Mouse (Mus musculus): ENCODE data around the gene Rab33a. TPM values are rescaled to one million over a fixed set of nuclear protein-coding genes. Genes with fewer than 3 reads are reported as not detected.

Gene Rab33a
- total and polyA plus RNA-seq, 3 experiments: 0.13 TPM; not detected in 2

- ATAC-seq (ENCODE audit: extremely low read depth, insufficient number of reproducible peaks, low FRiP score, poor library complexity, severe bottlenecking) (no peak), DNase-seq (ENCODE audit: low spot score) (no peak)
- H3K27me3 ChIP-seq (ENCODE audit: insufficient read depth, low read length): peaks cover 16% of the 10 kb centered on the region
- H3K36me3 ChIP-seq (replicated peaks): no peaks in the 10 kb centered on the region
- no peaks in the 10 kb centered on the region for H3K9me3 ChIP-seq (replicated peaks)
- no peaks in the 10 kb centered on the region for H3K4me1 ChIP-seq (ENCODE audit: insufficient read depth, low read depth, low read length)
- H3K4me3 ChIP-seq (ENCODE audit: low read depth, low read length): no peak overlapping the region
- TF ChIP-seq GATA2 (IDR thresholded peaks at IDR 0.05; ENCODE audit: borderline replicate concordance, low read depth, low read length) (no peak), CTCF (IDR thresholded peaks at IDR 0.05; ENCODE audit: low read depth, low read length) (no peak), POLR2AphosphoS5 (IDR thresholded peaks at IDR 0.05; ENCODE audit: insufficient replicate concordance, low read depth, low read length) (no peak), GATA1 (IDR thresholded peaks at IDR 0.05; ENCODE audit: borderline replicate concordance, low read length) (no peak), TAL1 (conservative IDR thresholded peaks at IDR 0.05; ENCODE audit: low read depth, low read length) (no peak)
Measured at GRCm38 (mm10) chrX:48526435-48526834, 7.3 kb downstream of the Rab33a start.

- H3K9me3 ChIP-seq (replicated peaks): peaks cover 3% of the 10 kb centered on the region
- ATAC-seq (ENCODE audit: extremely low read depth, insufficient number of reproducible peaks, low FRiP score, poor library complexity, severe bottlenecking) (peak; percentile 15; the same call in 1 of the 2 replicates), DNase-seq (ENCODE audit: low spot score) (peak; percentile 21)
- no peaks in the 10 kb centered on the region for H3K36me3 ChIP-seq (replicated peaks)
- H3K4me3 ChIP-seq (ENCODE audit: low read depth, low read length): no peak overlapping the region
- no peaks in the 10 kb centered on the region for H3K4me1 ChIP-seq (ENCODE audit: insufficient read depth, low read depth, low read length)
- TF ChIP-seq POLR2AphosphoS5 (IDR thresholded peaks at IDR 0.05; ENCODE audit: insufficient replicate concordance, low read depth, low read length): no peak
- peak; percentile 51; the same call in 1 of the 2 replicates for TF ChIP-seq CTCF (IDR thresholded peaks at IDR 0.05; ENCODE audit: low read depth, low read length)
- no peaks in the 10 kb centered on the region for H3K27me3 ChIP-seq (ENCODE audit: insufficient read depth, low read length)
Measured at GRCm38 (mm10) chrX:48532175-48532574, 13.1 kb downstream of the Rab33a start.

Other genes starting within 250 kb of the Rab33a start
- 5.6 and 12.2 TPM in 2 replicates for gene Bcorl1, start 177.9 kb upstream of the Rab33a start, total RNA-seq (2014; fragmentation: Nextera tagmentation)
- gene Bcorl1, start 177.9 kb upstream of the Rab33a start, total RNA-seq (2017): 2.4 and 6.0 TPM in 2 replicates
- 1.7 and 3.0 TPM in 2 replicates for gene Bcorl1, start 177.9 kb upstream of the Rab33a start, polyA plus RNA-seq (2012)
- 87.3 and 92.6 TPM in 2 replicates for gene Elf4, start 56.2 kb upstream of the Rab33a start, total RNA-seq (2014; fragmentation: Nextera tagmentation)
- gene Elf4, start 56.2 kb upstream of the Rab33a start, total RNA-seq (2017): 12.4 and 13.4 TPM in 2 replicates
- gene Elf4, start 56.2 kb upstream of the Rab33a start, polyA plus RNA-seq (2012): 19.9 and 26.5 TPM in 2 replicates
- 48.0 and 48.8 TPM in 2 replicates for gene Aifm1, start 5.7 kb upstream of the Rab33a start, total RNA-seq (2014; fragmentation: Nextera tagmentation)
- gene Aifm1, start 5.7 kb upstream of the Rab33a start, total RNA-seq (2017): 53.7 and 71.4 TPM in 2 replicates
- gene Aifm1, start 5.7 kb upstream of the Rab33a start, polyA plus RNA-seq (2012): 5.1 and 7.0 TPM in 2 replicates
- 114 and 149 TPM in 2 replicates for gene Zfp280c, start 75.2 kb downstream of the Rab33a start, total RNA-seq (2014; fragmentation: Nextera tagmentation)
- gene Zfp280c, start 75.2 kb downstream of the Rab33a start, total RNA-seq (2017): 23.7 and 33.3 TPM in 2 replicates
- gene Zfp280c, start 75.2 kb downstream of the Rab33a start, polyA plus RNA-seq (2012): 1.2 and 1.7 TPM in 2 replicates
- gene Slc25a14, start 104.1 kb downstream of the Rab33a start, total RNA-seq (2014; fragmentation: Nextera tagmentation): 5.1 and 5.6 TPM in 2 replicates
- gene Slc25a14, start 104.1 kb downstream of the Rab33a start, total RNA-seq (2017): 11.8 and 17.0 TPM in 2 replicates
- gene Slc25a14, start 104.1 kb downstream of the Rab33a start, polyA plus RNA-seq (2012): 0.21 and 0.29 TPM in 2 replicates
- not detected in 2 replicates for gene Gpr119, start 155.2 kb downstream of the Rab33a start, total RNA-seq (2014; fragmentation: Nextera tagmentation)
- gene Gpr119, start 155.2 kb downstream of the Rab33a start, total RNA-seq (2017): not detected in 2 replicates
- gene Gpr119, start 155.2 kb downstream of the Rab33a start, polyA plus RNA-seq (2012): not detected in 2 replicates
- gene Rbmx2, start 175.7 kb downstream of the Rab33a start, total RNA-seq (2014; fragmentation: Nextera tagmentation): 16.2 and 17.0 TPM in 2 replicates
- gene Rbmx2, start 175.7 kb downstream of the Rab33a start, total RNA-seq (2017): 19.9 and 20.7 TPM in 2 replicates
- 11.2 and 11.4 TPM in 2 replicates for gene Rbmx2, start 175.7 kb downstream of the Rab33a start, polyA plus RNA-seq (2012)

Data from G1E (cell line).